Mouse (Mus musculus): ENCODE measurements around the gene Apln.

Gene Apln

DNA sequence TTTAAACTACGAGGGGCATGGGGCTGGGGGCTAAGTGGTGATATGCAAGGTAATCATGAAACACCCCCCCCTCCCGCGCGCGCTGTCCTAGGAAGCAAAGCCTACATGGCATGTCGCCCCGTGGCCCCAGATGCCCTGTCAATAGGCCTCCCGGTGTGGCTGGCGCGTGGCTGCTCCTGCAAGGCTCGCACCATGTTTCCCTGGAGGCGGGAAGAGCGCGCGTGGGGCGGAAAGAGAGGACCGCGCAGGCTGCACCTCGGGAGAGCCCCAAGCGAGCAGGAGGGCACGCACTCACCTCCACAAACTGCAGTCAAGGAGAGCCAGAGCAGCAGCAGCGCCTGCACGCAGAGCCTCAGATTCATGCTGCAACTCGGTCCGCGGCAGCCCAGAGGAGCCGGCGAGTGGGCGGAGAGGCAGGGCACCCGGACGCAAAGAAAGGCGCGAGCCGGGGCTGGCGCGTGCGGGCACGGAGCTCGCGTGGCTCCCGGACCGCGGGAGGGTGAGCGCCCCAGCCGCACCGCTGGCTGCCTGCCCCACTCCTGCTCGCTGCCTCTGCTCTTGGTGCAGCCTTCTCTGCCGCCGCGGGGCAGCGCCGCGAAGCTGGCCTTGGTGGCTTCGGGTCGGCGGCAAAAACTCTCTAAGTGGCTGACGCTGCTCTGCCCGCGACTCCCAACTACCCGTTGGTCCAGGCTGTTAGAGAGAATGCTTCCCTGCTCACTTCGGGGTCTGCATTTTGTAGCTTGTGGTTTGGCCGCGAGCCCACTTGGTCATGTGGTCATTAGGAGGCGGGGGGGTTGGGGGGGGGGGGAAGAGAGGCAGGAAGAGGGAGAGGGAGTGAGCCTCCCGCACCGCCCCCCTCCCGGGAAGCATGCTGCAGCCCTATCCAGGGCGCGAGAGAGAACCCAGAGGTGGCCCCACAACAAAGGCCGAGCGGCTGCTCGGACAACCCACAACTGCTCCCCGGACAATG lies at the start of gene Apln:
TSS of gene Apln (minus strand) at position 710 of the 970 bp plus-strand sequence.
- DNase-seq (ENCODE audit: low spot score) = peak; percentile 13

DNA sequence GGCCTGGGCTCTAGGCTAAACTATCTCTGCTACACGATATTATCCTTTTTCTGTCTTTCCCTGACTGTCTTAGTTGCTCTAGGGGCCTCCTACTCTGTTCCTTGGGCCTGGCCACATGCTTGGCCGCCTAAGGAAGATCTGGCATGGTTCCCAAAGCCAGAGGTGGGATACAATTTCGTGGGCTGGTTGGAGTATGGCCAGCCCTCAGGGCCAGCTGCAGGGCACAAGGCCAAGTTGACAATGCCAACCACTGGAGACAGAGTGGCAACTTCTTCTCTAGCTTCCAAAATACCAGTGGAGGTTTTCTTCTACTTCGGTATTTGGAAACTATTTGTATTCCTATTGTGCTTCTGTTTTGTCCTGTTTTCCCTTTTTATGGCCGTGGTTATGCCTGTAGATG lies 47.7 kb upstream of the Apln start:
- no peak for DNase-seq (ENCODE audit: low spot score)

DNA sequence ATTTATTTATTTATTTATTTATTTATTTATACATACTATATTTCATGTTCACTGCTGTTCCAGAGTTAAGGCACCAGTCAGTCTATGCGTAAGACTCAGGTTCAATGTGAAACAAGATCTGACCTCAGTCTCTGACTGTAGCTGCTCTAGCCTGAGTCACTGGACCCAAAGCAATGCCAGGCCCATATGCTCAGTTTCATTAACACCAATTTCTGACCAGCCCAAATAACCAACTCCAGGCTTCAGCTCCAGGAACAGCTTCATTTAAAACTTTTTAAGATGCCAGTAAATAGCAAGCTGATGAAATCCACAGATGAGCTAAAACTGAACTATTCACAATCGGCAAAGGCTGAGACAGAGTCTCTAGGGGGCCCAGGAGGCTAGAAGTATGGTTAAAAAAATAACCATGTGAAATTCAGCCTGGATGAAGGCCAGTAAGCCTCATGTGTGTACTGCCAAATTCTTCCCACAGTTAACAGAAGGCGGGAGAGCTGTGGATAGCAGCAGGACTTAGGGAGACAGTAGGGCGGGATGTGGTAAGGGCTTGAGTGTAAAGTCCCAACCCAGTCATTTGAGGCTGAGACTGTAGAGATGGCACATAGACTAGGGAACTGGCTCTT lies 42.3 kb upstream of the Apln start:
- DNase-seq (ENCODE audit: low spot score) = no peak

DNA sequence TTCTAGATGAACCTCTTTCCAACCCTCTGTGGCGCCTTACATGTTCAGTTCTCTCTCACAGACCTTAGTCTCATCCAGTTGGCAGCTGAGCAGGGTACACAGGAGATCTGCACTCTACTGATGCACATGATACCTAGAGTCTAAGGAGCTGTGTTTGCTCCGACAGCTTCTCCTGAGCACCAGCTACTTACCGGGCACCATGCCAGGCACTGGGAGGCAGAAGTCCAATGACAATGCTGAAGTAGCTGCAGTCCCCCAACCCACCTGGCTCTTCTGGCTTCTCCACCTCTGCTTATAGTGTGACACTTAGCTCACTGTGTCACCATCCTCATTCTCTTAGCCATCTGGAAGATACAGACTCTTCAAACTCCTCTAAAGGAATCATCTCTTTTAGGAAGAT lies 40.0 kb upstream of the Apln start:
- DNase-seq (ENCODE audit: low spot score) = no peak

DNA sequence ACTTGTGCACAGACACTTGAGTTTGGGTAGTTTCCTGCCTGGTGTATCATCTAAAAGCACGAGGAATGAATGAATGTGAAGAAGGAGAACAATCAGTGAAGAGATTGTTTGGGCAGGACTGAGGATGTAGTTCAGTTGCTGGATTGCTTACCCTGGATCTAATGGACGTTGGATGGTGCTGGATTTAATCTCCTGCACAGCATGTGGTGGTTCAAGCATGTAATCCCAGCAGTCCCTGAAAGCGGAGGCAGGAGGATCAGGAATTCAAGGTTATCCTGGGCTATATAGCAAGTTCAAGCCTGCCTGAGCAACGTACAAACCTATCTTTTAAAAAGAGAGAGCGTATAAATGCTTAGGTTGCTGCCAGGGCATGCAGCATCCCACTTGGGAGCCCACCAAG lies 37.7 kb upstream of the Apln start:
- no peak for DNase-seq (ENCODE audit: low spot score)

DNA sequence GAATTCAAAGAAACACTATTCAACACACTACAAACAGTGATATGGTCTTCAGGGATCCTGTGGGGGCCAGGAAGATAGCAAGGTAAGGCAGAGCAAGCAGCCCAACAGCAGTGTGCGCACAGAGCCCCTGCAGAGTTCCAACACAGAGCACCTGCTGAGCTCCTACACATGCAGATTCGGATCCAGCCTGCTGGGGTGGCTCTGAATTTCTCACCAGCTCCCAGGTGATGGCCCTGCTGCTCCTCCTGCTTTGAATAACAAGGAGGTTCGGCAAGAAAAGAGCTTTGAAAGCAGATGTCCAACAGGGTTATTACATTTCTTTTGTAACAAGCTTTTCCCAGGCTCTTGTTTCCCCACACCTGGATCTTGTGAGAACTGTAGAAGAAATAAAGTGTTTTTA lies 37.3 kb upstream of the Apln start:
- no peak for DNase-seq (ENCODE audit: low spot score)

DNA sequence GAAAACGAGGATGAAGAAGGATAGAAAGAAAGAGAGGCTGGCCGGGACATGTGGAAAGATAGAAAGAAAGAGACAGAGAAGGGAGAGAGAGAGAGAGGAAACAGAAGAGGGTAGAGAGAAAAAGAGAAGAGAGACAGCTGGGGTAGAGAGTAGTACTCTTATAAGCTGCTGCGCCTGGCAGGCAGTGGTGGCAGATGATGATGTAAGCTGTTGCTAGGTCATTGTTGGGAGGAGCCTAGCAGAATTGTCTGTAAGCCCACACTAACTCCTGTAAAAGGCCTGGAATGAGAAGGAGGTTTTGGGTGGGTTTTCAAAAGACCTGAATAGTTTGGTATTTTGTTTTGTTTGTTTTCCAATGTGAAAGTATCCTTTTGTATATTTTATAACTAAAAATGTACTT lies 32.2 kb upstream of the Apln start:
- DNase-seq (ENCODE audit: low spot score) = no peak

DNA sequence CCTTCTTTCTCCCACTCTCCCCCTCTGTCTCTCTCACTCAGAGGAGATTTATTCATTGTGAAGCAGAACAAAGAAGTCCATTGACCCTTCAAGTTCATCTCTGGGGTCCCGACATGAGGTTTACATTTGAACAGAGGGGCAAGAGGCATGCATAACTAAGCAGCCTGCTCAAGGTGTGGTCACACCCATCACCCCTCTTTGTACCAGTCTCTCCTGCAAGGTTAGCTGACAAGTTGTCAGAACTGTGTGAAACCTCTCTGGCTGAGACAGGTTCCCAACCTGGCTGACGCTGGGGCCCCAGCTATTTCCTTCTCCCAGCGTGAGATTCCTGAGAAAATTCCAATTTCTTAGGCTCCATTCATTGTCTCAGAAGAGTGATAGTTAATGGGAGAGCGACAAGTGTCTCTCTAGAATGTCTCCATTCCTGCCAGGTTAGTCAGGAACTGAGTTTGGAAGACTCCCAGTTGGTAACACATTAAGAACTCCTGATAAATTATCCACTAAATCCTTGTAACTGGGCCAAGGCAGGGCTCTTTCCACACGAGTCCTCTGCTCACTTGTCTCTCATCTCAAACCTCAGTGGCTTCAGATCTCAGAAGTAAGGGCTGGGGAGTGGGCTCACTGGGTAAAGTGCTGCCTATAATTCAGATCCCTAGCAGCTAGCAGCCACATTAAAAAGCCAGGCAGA lies 29.7 kb upstream of the Apln start:
- no peak for DNase-seq (ENCODE audit: low spot score)

DNA sequence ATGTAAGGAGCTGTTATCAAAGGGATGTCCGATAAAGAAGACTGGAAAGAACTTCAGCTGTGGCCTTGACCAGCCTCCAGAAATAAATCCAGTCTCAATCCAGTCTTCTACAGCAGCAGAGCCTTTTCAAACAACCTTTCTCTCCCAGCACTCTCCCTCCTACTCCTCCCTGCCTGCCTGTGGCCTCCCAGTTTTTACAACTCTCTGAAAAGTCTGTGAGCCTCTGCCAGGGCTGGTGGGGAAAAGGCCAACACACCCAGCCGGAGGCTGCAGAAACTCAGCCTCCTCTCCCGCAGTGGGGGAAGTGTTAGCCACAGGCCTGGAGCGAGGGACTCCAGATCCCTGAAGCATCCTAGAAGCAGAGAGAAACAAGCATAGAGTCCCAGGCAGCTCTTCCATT lies 27.8 kb upstream of the Apln start:
- DNase-seq (ENCODE audit: low spot score) = no peak

DNA sequence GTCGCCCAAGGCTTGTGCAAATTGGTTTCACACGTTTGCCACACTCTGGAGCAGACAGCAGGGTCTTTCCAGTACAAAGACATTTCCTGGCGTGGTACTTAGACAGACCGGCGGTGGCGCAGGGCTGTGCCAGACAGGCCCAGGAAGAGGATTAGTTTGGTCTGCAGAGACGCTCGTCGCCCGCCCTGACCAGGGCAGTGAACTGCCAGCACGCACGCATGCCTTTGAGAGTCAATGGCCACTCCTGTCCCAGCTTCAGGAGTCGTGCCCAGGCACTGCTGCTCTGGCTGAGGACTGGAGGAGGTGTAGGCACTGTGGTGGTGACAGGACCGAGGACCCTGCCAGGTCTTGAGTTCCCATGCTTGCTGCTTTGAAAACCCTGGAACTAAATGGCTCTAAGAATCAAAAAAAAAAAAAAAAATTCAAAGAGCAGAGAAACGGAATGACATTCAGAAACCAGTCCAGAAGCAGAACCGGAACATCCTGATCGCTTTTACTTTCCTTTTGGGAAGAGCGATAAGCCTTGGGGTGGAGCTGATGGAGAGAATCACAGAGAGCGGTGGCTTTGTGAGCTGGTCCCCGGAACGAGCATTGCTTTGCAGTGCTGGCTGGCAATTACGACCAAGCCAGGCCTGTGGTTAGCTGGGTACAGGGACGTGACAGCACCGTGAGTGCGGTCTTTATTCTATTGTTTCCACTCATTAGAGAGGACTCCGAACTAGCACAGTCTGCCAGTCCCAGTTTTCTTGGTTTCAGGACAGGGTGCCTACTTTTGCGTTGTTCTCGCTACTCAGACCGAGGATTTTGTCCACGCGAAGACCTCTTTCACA lies 19.7 kb upstream of the Apln start:
- DNase-seq (ENCODE audit: low spot score) = peak; percentile 40

DNA sequence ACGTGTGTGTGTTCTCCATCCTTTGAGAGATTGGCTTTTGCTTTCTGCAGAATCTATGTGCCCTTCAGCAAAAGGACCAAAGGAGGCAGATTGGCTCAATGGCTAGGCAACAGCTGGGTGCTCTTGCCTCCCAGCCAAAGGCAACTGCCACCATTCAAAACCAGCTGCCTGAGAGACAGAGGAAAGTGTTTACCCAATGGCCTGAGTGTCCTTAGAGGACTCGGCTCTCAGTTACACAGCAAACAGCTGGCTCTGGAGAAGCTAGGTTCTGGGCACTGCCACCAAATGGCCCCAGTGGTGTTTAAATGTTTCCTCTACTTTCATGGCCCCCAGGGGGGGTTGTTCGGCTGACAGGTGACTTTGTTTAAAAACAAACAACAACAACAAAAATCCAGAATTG lies 19.1 kb upstream of the Apln start:
- DNase-seq (ENCODE audit: low spot score) = no peak

DNA sequence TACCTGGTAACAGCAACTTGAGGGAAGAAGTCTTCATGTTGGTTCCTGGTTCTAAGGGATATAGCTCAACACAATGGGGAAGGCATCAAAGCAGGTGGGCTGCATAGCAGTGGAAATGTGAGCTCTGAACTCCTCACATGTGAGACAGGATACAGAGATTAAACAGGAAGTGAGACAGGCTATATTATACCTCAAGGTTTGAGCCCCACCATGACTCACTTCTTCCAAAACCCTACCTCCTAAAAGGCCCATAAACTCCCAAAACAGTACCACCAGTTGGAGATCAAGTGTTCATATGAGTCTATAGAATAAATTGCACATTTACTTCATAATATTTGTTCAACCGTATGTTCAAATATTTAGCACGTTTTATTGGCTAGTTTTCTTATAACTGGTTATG lies 11.7 kb upstream of the Apln start:
- no peak for DNase-seq (ENCODE audit: low spot score)

DNA sequence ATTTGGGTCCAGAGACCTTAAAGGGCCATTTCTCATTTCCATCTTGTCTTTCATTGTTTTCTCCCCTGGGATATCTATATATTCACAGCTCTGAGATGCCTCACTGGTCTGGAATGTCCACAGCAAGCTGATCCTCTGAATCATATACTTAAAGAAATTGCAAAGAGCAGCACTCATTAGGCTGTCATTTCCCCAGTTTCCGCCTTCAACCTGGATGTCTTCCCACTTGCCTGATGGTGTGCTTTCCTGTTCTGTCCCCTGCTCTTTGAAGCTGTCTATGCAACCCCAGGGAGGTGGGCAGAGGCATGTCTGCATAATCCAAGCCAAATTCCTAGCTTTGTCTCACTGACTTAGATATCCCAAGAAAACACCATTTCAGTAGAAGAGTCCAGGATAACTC lies 9.6 kb upstream of the Apln start:
- no peak for DNase-seq (ENCODE audit: low spot score)

DNA sequence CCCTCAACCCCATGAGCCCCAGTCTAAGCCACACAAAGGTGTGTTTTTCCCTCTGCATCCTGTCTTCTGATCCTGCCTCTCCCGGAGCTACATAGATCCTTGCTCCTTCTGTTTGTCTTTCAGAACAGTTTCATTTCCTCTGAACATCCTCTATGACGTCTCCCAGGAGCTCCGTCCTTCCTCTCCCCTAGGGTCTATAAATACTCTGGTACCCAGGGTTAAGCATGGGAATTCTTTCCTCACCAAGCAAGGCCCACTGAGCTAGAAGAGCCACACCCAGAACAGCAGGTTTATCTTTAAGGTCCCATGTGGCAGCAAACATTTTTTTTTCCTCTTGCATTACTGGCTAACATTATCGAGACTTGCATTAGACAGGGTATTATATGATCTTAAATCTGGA lies 8.1 kb upstream of the Apln start:
- no peak for DNase-seq (ENCODE audit: low spot score)

DNA sequence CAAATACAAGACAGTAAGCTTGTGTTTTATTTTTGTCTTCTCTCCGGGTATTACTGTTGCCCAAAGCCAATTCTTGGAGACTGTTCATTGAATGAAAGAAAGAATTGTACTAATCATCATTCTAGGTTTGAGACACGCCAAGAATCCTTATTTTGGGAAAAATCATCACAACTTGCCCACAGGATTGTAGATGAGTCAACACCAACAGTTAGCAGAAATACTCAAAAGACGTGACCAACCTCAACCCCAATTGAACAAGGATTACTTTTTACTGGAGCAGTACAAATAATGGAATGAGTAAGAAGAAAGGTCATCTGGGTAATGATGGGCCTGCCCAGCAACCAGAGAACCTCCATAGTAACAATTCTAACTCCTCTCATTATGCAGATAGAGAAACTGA lies 5.7 kb upstream of the Apln start:
- DNase-seq (ENCODE audit: low spot score) = no peak

DNA sequence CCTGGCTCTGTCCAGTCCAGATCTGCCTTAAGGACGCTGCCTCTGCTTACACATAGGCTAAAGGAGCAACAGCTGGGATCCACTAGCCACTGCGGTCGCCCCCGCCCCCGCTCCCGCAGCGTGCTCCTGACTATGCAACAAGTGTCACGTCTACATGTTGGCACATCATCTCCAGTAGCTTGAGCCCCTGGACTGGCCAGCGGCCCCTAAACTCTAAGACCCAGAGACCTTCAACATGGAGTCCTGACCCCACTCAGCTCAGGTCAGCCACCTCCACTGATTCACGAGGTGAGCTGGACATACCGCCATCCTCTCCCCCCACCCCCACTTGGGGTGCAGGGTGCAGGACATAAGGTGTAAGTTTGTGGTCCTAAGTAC lies 898 bp downstream of the Apln start:
- DNase-seq (ENCODE audit: low spot score) = no peak

DNA sequence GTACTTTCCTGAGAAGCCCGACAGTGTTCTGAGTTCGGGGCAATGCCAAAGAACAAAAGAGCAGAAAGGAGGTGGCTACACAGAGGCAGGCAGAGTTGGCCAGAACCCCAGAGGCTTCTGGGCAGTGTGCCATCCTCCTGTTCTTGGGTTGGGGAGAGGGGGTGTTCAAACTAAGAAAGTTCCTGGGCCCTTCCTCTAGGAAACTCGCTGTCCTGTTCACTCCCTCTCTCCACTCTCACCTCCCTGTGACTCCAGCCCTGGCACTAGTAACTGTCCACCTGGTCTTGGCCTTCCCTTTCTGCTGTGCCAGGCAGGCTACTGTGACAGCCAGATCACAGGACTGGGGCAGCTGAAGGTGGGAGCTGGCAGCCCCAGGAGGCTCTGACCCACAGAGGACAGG lies 1.6 kb downstream of the Apln start:
- DNase-seq (ENCODE audit: low spot score) = peak; percentile 29

DNA sequence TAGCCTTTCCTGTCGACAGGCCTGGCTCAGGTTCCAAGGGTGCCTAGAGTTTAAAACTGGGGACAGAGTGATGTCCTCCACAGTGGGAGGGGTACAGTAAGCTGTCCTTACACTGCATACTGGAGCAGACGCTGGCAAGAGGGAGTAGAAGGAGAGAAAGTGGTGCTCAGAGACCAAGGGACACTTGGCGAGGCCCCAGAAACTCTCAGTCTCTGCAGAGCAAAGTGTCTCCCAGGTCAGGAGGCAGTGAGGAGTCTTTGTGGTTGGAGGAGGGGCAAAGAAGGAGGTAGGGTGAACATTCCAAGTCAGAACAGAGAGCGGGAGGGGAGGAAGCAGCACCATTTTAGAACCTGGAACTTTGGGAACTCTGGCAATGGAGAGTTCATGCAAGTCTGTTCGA lies 2.8 kb downstream of the Apln start:
- no peak for DNase-seq (ENCODE audit: low spot score)

DNA sequence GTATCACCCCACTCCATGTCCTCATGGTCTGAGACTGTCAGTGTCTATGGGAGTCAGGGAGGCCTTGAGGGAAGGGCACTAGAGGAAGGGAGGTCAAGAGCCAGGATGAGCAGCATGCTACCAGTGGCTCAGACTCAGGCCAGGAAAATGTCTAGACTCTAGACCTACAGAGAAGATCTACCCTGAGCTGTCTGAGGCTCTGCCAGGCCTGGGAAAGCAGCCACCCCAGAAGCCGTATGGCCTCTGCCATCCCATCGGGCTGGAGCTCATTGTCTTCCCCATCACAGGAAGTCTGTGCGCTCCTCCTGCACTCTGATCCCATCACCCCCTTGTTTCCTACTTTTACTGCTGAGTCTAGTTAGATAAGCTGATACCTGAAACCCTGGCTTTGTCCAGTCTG lies 4.1 kb downstream of the Apln start:
- no peak for DNase-seq (ENCODE audit: low spot score)

DNA sequence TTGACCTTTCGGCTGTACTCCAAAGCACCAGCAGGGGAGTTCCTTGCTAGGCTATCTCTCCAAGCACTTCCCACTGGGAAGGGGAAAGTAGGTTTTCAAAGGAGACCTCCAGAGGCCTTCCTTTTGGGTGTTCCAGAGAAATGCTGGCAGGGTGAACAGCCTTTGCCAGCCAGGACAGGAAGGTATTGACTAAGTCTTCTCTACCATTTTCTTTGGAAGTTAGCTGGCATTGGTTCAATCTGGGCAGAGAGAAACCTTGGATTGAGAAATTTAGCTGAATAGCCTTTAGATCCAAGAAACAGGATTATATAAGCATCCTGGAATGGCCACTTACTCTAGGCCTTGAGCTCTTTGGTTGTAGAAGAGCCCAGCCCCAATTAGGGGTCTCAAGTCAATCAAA lies 11.8 kb downstream of the Apln start:
- no peak for DNase-seq (ENCODE audit: low spot score)

DNA sequence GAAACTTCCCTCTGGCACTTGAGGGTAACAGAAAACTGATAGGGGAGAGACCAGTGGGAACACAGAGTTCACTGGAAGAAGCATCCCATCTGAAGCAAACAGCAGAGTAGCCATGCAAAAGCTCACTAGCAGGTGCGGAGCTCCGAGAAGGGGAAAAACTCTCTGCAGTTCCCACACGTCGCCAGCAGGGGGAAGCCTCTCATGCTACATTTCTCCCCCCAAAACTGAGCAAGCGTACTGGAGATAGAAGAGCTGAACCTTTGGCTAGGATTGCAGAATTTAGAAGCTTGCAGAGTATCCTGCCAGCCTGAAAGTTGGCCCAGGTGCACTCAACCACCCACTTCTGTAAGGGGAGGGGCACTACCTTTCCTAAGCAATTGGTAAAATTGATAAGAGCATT lies 14.7 kb downstream of the Apln start:
- peak; percentile 78 for DNase-seq (ENCODE audit: low spot score)

DNA sequence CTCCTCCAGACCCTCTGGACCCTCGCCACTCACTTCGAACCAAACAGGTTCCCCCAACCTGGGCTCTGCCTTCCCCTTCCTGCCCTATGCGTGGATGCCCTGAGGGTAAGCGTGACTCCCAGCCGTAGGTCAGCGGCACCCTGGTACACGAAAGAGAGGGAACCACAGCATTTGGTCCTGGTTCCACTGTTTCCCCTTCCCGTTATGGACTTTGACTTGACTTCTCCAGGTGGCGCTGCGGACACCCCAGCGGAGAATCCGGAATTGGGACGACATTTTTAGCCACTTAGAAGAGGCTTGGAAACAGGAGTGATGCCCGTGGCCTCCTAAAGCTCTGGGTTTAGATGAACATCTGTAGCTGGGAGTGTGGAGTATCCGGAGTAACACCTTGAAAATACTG lies 15.3 kb downstream of the Apln start:
- DNase-seq (ENCODE audit: low spot score) = no peak
